Mouse (Mus musculus): ENCODE measurements around the gene Ywhah.
A peak's percentile ranks its signal among the peaks of the same experiment; 100 is the strongest.
"Not testable (repeated sequence)": the region's sequence is repeated elsewhere in the genome, so short reads cannot be mapped to it uniquely, and the experiment has no call there.

Ywhah gene

GRCm38 (mm10) chr5:33009818-33010812 is 8.5 kb upstream of the Ywhah start:
- peak; percentile 65 to 83 for DNase-seq (ENCODE audit: inconsistent age in 2 of 2, low spot score in 1 of 2)

DNA sequence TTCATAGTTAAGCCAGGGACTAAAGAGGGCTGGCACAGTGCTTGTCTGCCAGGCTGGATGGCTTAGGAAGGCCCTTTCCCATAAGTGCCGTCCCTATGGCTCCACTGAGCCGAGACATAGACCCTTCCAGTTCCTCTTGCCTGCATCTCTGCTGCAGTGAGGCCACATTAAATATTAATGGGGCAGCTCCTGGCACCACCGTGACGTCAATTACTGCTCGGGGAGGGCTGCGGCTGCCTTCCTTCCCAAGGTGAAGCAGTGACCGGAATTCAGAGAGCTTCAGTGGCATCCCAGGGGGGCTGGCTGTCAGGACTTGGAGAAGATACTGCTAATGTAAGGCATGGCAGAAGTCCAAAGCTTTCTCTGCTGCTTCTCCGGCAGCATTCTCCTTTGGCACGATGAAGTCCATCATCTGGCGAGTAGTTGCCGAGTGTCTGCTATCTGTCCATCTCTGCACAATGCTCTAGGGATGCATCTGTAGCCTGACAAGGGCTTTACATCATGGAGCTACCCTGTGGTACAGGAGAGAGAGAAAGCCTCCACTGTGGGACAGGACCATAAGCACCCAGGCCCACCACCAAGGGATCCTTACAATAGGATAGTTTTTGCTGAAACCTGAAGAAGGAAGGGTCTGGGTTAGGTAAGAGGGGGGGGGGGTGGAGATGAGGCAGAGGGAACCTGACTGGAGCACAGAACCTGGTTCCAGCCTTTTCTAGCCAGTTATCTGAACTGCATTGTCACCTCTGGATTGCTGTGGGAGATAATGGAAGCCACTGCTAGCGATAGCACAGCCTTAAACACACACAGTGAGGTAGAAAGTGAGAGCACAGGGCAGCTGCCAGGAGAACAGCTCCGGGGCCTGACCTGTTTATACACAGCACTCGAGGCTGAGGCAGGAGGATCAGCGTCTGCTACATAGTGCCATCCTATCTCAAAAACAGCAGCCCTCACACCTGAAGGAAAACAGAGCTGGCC is 7.2 kb upstream of the Ywhah start:
- DNase-seq (ENCODE audit: inconsistent age in 2 of 2, low spot score in 1 of 2) = peak; percentile 69 to 79

DNA sequence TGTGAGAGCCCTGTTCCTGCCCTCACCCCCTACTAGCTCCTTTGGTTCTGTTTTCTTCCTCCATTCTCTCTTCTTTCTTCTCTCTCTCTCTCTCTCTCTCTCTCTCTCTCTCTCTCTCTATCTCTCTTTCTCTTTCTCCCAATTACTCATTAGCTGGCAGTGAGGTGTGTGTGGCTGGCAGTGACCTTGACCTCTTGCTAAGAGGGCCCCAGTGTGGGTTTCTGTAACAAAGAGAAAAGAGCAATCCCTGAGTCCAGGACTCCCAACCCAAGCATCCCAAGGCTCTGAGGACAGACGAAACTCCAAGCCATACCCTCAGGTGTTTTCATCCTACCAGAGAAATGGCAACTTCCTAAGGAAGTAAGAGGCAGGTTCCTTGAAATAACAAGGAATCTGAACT is 4.5 kb upstream of the Ywhah start:
- peak in 1 of 2 experiments; percentile 61 for DNase-seq (ENCODE audit: inconsistent age in 2 of 2, low spot score in 1 of 2)

DNA sequence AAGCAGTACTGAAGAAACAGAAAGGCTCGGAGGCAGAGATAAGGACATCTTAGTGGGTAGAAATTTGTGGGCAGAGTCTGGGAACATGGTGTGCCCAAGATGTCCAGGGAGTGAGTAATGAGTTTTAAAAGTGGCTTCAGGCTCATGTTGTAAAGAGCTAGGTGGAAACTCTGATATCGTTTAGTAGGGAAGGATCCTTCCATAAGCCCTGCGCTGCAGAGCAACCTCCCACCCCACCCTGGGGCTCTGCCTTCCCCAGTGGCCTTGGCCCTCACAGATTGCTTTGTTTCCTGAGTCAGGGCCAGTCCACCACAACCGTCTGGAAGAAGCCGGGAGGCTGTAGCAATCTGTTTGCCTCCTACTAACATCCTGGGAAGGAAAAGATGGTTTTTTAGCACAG is 3.0 kb upstream of the Ywhah start:
- DNase-seq (ENCODE audit: inconsistent age in 2 of 2, low spot score in 1 of 2) = peak; percentile 73 to 82

GRCm38 (mm10) chr5:33018189-33018560 is 441 bp upstream of the Ywhah start:
- no peak for DNase-seq (ENCODE audit: inconsistent age in 2 of 2, low spot score in 1 of 2)

GRCm38 (mm10) chr5:33019426-33019821 is 808 bp downstream of the Ywhah start:
- DNase-seq (ENCODE audit: inconsistent age in 2 of 2, low spot score in 1 of 2) = no peak

DNA sequence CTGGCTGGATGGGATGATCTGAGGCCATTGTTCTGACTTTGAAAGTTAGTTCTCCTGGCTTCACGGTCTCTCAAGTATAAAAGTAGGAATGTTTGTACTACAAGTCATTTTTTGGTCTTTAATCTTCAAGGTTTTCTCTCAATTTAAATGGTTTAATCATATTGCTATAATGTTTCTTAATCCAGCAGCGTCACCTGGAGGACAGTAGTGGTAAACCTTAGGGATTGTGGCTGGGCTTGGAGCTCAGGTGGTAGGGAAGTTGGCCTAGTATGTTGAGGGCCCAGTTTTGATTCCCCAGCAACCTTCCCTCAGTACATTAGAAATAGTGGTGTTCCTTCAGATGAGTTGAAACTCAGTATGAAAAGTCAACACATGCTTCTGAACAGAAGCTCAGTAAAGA is 3.0 kb downstream of the Ywhah start:
- peak in 1 of 2 experiments; percentile 79 for DNase-seq (ENCODE audit: inconsistent age in 2 of 2, low spot score in 1 of 2)

DNA sequence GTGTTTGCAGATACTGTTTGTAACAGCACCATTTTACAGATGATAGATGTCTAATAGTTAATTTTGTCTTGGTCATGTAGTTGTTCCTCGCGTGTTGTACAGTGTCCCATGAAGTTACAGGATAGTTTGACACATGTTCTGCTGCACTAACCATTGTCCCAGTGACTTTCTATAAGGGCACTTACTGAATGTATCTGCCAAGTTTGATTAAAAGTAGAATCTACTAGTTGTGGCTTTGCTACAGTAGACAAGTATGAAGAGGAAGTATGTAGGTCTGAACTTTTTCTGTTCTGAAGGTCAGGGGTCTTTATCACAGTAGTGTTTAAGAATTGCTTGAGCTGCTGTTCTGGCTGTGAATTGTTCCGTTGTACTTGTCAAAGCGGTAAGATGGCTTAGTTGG is 4.7 kb downstream of the Ywhah start:
- DNase-seq (ENCODE audit: inconsistent age in 2 of 2, low spot score in 1 of 2) = no peak

- DNase-seq (ENCODE audit: inconsistent age in 2 of 2, low spot score in 1 of 2) = peak in 1 of 2 experiments; percentile 77
Observed at GRCm38 (mm10) chr5:33024474-33024873, 5.9 kb downstream of the Ywhah start.

DNA sequence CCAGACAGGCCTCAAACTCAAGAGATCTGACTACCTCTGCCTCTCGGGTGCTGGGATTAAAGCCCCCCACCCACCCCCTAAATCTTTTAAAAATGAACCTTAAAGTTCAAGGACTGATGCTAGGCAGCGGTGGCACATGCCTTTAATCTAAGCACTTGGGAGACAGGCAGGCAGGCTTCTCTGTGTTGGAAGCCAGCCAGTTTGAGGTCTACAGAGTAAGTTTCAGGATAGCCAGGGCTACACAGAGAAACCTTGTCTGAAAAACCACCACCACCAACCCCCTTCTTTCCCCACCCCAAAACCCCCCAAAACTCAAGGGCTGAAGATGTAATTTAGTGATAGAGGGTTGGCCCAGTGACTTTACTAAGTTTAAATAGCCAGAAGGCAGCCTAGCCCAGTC is 10.0 kb downstream of the Ywhah start:
- peak in 1 of 2 experiments; percentile 63 for DNase-seq (ENCODE audit: inconsistent age in 2 of 2, low spot score in 1 of 2)

GRCm38 (mm10) chr5:33030425-33031175 is 12.0 kb downstream of the Ywhah start:
- no peak for DNase-seq (ENCODE audit: inconsistent age in 2 of 2, low spot score in 1 of 2)

- no peak for DNase-seq (ENCODE audit: inconsistent age in 2 of 2, low spot score in 1 of 2)
Observed at GRCm38 (mm10) chr5:33032036-33032773, 13.6 kb downstream of the Ywhah start.

DNA sequence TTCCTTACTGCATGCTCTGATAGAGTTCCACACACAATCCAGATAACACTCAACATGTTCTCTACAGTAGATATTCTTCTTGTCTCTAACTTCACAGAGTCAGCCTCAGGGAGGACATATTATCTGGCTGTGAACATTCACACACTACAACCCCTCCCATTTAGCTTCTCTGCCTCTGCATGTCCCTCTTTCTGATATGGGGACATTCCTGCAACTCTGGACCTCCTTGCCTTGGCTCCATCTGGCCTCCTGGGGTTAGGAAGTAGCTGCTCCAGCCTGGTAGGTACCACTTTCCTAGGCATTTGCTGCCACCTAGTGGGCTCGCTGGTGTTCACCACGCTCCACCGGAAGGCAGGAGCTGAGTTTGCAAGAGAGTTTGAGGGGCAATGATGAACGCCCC is 14.5 kb downstream of the Ywhah start:
- DNase-seq (ENCODE audit: inconsistent age in 2 of 2, low spot score in 1 of 2) = peak; percentile 76 to 92

DNA sequence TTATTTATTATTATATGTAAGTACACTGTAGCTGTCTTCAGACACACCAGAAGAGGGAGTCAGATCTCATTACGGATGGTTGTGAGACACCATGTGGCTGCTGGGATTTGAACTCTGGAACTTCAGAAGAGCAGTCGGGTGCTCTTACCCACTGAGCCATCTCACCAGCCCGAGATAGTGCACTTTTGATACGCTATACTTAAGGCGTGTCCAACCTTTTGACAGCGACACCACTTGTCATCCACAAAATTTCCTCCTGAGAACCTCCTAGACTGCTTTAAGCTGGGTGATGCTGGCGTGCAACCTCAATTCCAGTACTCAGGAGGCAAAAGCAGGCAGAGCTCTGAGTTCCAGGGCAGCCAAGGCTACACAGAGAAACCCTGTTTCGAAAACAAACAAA is 15.0 kb downstream of the Ywhah start:
- DNase-seq (ENCODE audit: inconsistent age in 2 of 2, low spot score in 1 of 2) = not testable (repeated sequence)

DNA sequence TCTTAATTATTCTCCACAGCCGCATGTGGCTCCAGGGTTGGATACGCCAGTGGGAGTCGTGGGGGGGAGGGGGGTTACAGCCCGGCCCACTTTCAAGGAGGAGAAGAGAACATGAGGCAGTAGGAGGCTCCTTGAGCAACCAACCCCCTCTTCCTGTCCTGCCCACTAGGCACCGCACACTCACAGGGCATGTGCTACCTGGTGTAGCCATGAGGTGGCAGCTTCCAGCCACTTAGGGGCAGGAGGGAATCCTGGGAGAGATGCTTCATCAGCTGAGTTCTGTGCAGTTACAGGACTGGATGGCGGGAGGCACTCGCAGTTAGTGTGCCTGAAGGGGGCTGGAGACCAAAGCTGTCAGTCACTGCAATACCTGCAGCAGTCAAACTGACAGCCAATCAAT is 15.5 kb downstream of the Ywhah start:
- DNase-seq (ENCODE audit: inconsistent age in 2 of 2, low spot score in 1 of 2) = no peak

- DNase-seq (ENCODE audit: inconsistent age in 2 of 2, low spot score in 1 of 2) = no peak
Observed at GRCm38 (mm10) chr5:33034916-33035315, 16.3 kb downstream of the Ywhah start.

GRCm38 (mm10) chr5:33038656-33039509 is 20.3 kb downstream of the Ywhah start:
- DNase-seq (ENCODE audit: inconsistent age in 2 of 2, low spot score in 1 of 2) = no peak

DNA sequence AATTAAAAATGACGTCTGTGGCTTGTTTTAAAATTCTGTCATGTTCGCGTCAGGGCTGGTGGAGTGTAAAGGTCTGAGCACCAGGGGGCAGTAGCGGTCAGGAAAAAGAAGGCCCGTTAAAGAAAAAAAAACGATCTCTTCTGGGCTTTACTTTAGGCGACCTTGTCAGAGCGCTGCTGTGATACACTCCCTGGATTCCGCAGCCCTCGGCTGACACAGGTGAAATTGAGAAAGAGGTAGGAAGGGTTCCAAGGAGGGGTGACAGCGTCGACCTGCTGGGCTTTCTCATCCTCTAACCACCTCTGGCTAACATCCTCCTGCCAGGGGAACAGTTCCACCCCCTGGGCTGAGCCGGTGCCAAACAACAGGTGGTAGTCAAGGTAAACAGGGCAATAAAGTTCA is 20.9 kb downstream of the Ywhah start:
- peak; percentile 50 to 86 for DNase-seq (ENCODE audit: inconsistent age in 2 of 2, low spot score in 1 of 2)

DNA sequence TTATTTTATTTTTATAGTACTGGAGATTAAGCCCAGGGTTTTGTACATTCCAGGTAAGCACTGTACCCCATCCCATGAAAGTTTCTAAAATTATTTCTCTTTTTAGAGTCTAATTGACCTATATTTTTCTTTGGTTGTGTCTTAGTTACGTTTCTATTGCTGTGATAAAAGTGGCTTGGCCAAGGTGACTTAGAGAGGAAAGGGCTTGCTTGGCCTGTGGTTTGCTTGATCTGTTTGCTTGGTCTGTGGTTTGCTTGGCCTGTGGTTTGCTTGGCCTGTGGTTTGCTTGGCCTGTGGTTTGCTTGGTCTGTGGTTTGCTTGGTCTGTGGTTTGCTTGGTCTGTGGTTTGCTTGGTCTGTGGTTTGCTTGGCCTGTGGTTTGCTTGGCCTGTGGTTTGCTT is 22.1 kb downstream of the Ywhah start:
- DNase-seq (ENCODE audit: inconsistent age in 2 of 2, low spot score in 1 of 2) = not testable (repeated sequence)
